Mouse (Mus musculus) liver, embryonic 15.5 days (tissue): Measurements from ENCODE around the gene Hmgn5. TPM values are rescaled to one million over a fixed set of nuclear protein-coding genes. Genes with fewer than 3 reads are reported as not detected.

ENCODE experiments used
- ATAC-seq: fragments of 200-750 bp; cut with Nextera tagmentation; 2 replicates; pipeline ENCODE4 v1.8.0; 2017; ENCODE audit warnings: moderate number of reproducible peaks, mild to moderate bottlenecking, moderate library complexity; ENCODE audit not compliant: insufficient read depth
- H3K27ac ChIP-seq: fragments of 300-500 bp; sonication (generic); replicated peaks from 2 replicates; pipeline ENCODE4 v1.5.1; 2015; ENCODE audit warnings: mild to moderate bottlenecking, inconsistent platforms
- H3K27me3 ChIP-seq: fragments of 300-500 bp; sonication (generic); 2 replicates; pipeline ENCODE4 v1.6.1; 2015; ENCODE audit warnings: mild to moderate bottlenecking, inconsistent platforms
- H3K36me3 ChIP-seq: fragments of 300-500 bp; sonication (generic); replicated peaks from 2 replicates; pipeline ENCODE4 v1.6.1; 2015; ENCODE audit warnings: moderate library complexity, mild to moderate bottlenecking, inconsistent platforms
- H3K4me1 ChIP-seq: fragments of 300-500 bp; sonication (generic); replicated peaks from 2 replicates; pipeline ENCODE4 v1.6.1; 2015; ENCODE audit warnings: inconsistent platforms
- H3K4me2 ChIP-seq: fragments of 300-500 bp; sonication (generic); 2 replicates; pipeline ENCODE4 v1.6.1; 2015; ENCODE audit warnings: moderate library complexity, mild to moderate bottlenecking, inconsistent platforms
- H3K4me3 ChIP-seq: fragments of 300-500 bp; sonication (generic); replicated peaks from 2 replicates; pipeline ENCODE4 v1.5.1; 2015; ENCODE audit warnings: mild to moderate bottlenecking, inconsistent platforms
- H3K9ac ChIP-seq: fragments of 300-500 bp; sonication (generic); 2 replicates; pipeline ENCODE4 v1.6.1; 2015; ENCODE audit warnings: moderate library complexity, mild to moderate bottlenecking, inconsistent platforms
- H3K9me3 ChIP-seq: fragments of 300-500 bp; sonication (generic); replicated peaks from 2 replicates; pipeline ENCODE4 v1.6.1; 2016; ENCODE audit warnings: inconsistent platforms
- WGBS: fragments of 180-500 bp; shearing (Covaris S2); methylation state at CpG from one replicate; pipeline ENCODE4 v1.1.7; 2015; ENCODE audit warnings: mixed read lengths; ENCODE audit not compliant: insufficient replicate concordance; 5-methylcytosine and 5-hydroxymethylcytosine counted together
- polyA plus RNA-seq: library from polyadenylated mRNA; unstranded; fragments of >200 nt; fragmentation: Nextera tagmentation; extraction: Ambion mirVana; gene quantifications from 2 replicates; pipeline ENCODE4 v1.2.1, GENCODE M21; 2015

Gene Hmgn5
- 11.4 and 13.1 TPM in 2 replicates for polyA plus RNA-seq

GRCm38 (mm10) chrX:109013283-109013682, at the start of gene Hmgn5:
Gene Hmgn5 (minus strand): TSS chrX:109013404.
- H3K36me3 ChIP-seq = no peaks in the 10 kb centered on the region
- H3K4me2 ChIP-seq = peak within 1 kb of the TSS; percentile 71
- peaks cover 4% of the 10 kb centered on the region for H3K4me1 ChIP-seq
- peak; percentile 98 for ATAC-seq
- H3K4me3 ChIP-seq = peak within 1 kb of the TSS; percentile 63
- H3K27ac ChIP-seq = peak within 1 kb of the TSS; percentile 81
- peak within 1 kb of the TSS; percentile 52 for H3K9ac ChIP-seq
- H3K27me3 ChIP-seq = no peaks in the 10 kb centered on the region
- no peaks in the 10 kb centered on the region for H3K9me3 ChIP-seq
- 27% methylated on average over 25 of the region's 25 CpGs for WGBS

- Histone ChIP-seq H3K27me3 (no peaks in the 10 kb centered on the region), H3K4me3 (no peak overlapping the region), H3K4me2 (no peak overlapping the region), H3K36me3 (no peaks in the 10 kb centered on the region), H3K9me3 (no peaks in the 10 kb centered on the region), H3K27ac (no peak overlapping the region), H3K9ac (no peak overlapping the region), H3K4me1 (no peaks in the 10 kb centered on the region)
- ATAC-seq = no peak
- WGBS = 42% methylated on average over 1 of the region's 1 CpGs
Observed at GRCm38 (mm10) chrX:109047773-109048172, 34.6 kb upstream of the Hmgn5 start.

- Histone ChIP-seq H3K27ac (no peak overlapping the region), H3K9ac (no peak overlapping the region), H3K4me2 (no peak overlapping the region), H3K9me3 (no peaks in the 10 kb centered on the region), H3K4me1 (no peaks in the 10 kb centered on the region), H3K4me3 (no peak overlapping the region), H3K36me3 (no peaks in the 10 kb centered on the region), H3K27me3 (no peaks in the 10 kb centered on the region)
- 44% methylated on average over 1 of the region's 1 CpGs for WGBS
- ATAC-seq = no peak
Observed at GRCm38 (mm10) chrX:109026224-109026623, 13.0 kb upstream of the Hmgn5 start.

GRCm38 (mm10) chrX:109020858-109021257, 7.7 kb upstream of the Hmgn5 start:
- no peak for ATAC-seq

GRCm38 (mm10) chrX:109014166-109014565, 962 bp upstream of the Hmgn5 start:
- WGBS = 22% methylated on average over 4 of the region's 4 CpGs
- peak overlapping the region; percentile 63 for H3K4me3 ChIP-seq
- H3K27ac ChIP-seq = no peak overlapping the region

More at GRCm38 (mm10) chrX:109020858-109021257, 7.7 kb upstream of the Hmgn5 start:
- Histone ChIP-seq H3K27ac (no peak overlapping the region), H3K9ac (no peak overlapping the region), H3K4me2 (no peak overlapping the region), H3K9me3 (no peaks in the 10 kb centered on the region), H3K27me3 (no peaks in the 10 kb centered on the region), H3K4me3 (no peak overlapping the region), H3K4me1 (no peaks in the 10 kb centered on the region), H3K36me3 (no peaks in the 10 kb centered on the region)
- WGBS = 31% methylated on average over 2 of the region's 2 CpGs

GRCm38 (mm10) chrX:109013686-109014085, 482 bp upstream of the Hmgn5 start:
- H3K9ac ChIP-seq = peak overlapping the region; percentile 45
- peak; percentile 73 for ATAC-seq
- WGBS = 11% methylated on average over 17 of the region's 17 CpGs
- H3K4me3 ChIP-seq = peak overlapping the region; percentile 63
- peak overlapping the region; percentile 71 for H3K4me2 ChIP-seq
- no peaks in the 10 kb centered on the region for H3K27me3 ChIP-seq
- H3K9me3 ChIP-seq = no peaks in the 10 kb centered on the region
- H3K36me3 ChIP-seq = no peaks in the 10 kb centered on the region
- peaks cover 4% of the 10 kb centered on the region for H3K4me1 ChIP-seq
- H3K27ac ChIP-seq = peak overlapping the region; percentile 53

More at GRCm38 (mm10) chrX:109014166-109014565, 962 bp upstream of the Hmgn5 start:
- H3K36me3 ChIP-seq = no peaks in the 10 kb centered on the region
- no peak for ATAC-seq
- H3K9ac ChIP-seq = no peak overlapping the region; the same call in 1 of the 2 replicates
- peaks cover 4% of the 10 kb centered on the region for H3K4me1 ChIP-seq
- peak overlapping the region; percentile 71 for H3K4me2 ChIP-seq
- H3K9me3 ChIP-seq = no peaks in the 10 kb centered on the region
- H3K27me3 ChIP-seq = no peaks in the 10 kb centered on the region

GRCm38 (mm10) chrX:109012371-109013031, 703 bp downstream of the Hmgn5 start:
- no peaks in the 10 kb centered on the region for H3K27me3 ChIP-seq
- peak overlapping the region; percentile 81 for H3K27ac ChIP-seq
- WGBS = 17% methylated on average over 23 of the region's 23 CpGs
- H3K36me3 ChIP-seq = no peaks in the 10 kb centered on the region
- ATAC-seq = peak; percentile 73
- H3K4me3 ChIP-seq = peak overlapping the region; percentile 63
- peak overlapping the region; percentile 52 for H3K9ac ChIP-seq
- H3K9me3 ChIP-seq = no peaks in the 10 kb centered on the region
- H3K4me2 ChIP-seq = peak overlapping the region; percentile 71
- peaks cover 4% of the 10 kb centered on the region for H3K4me1 ChIP-seq

GRCm38 (mm10) chrX:109011611-109012185, 1.5 kb downstream of the Hmgn5 start:
- H3K4me3 ChIP-seq = peak overlapping the region; percentile 63
- no peaks in the 10 kb centered on the region for H3K27me3 ChIP-seq
- peak overlapping the region; percentile 71 for H3K4me2 ChIP-seq
- H3K36me3 ChIP-seq = no peaks in the 10 kb centered on the region
- H3K9ac ChIP-seq = peak overlapping the region; percentile 52
- no peaks in the 10 kb centered on the region for H3K9me3 ChIP-seq
- no peak for ATAC-seq
- WGBS = 24% methylated on average over 13 of the region's 13 CpGs
- peak overlapping the region; percentile 81 for H3K27ac ChIP-seq
- peaks cover 4% of the 10 kb centered on the region for H3K4me1 ChIP-seq

- no peak overlapping the region for H3K4me3 ChIP-seq
- no peaks in the 10 kb centered on the region for H3K27me3 ChIP-seq
- no peak overlapping the region for H3K27ac ChIP-seq
- no peaks in the 10 kb centered on the region for H3K36me3 ChIP-seq
- 57% methylated on average over 4 of the region's 4 CpGs for WGBS
- H3K4me2 ChIP-seq = no peak overlapping the region
- no peak for ATAC-seq
- H3K9ac ChIP-seq = no peak overlapping the region
- H3K9me3 ChIP-seq = no peaks in the 10 kb centered on the region
- no peaks in the 10 kb centered on the region for H3K4me1 ChIP-seq
Observed at GRCm38 (mm10) chrX:109001277-109001676, 11.9 kb downstream of the Hmgn5 start.
